Mouse (Mus musculus) left cerebral cortex, postnatal 14 days (tissue): ENCODE results near the gene Casd1. TPM values are rescaled to one million over a fixed set of nuclear protein-coding genes. Genes with fewer than 3 reads are reported as not detected.

Experiments used
- DNase-seq, 2 experiments: peaks; one replicate each; pipeline ENCODE4 v3.0.0; 2021 to 2022; ENCODE audit warnings: low spot score in 2 of 2, mixed read lengths in 1 of 2
- intact Hi-C: fragments of 180-260 bp; cut with DNase I; formaldehyde crosslinking; loops from one replicate; pipeline ENCODE4 v1.15.1; 2025
- long read RNA-seq, 2 experiments: library from polyadenylated mRNA; stranded (forward); transcript quantifications; one replicate each; pipeline ENCODE4 v2.0.0; 2021
- total RNA-seq, 2 experiments: library from RNA; stranded (reverse); gene quantifications; 2 replicates each; pipeline ENCODE4 v1.2.3; 2021

Casd1 gene
- 10 to 100 TPM; 49.3 to 51.7 TPM for total RNA-seq
- long read RNA-seq, experiment 1, transcript Casd1-201 (18 exons, 3,961 nt): major isoform, 37 of 49 reads
- long read RNA-seq, experiment 1, partial matches to known transcripts: 5 of 49 reads
- long read RNA-seq, experiment 1, other reads (novel, unspliced or antisense): 7 of 49 reads
- long read RNA-seq, experiment 2, transcript Casd1-201 (18 exons, 3,961 nt): major isoform, 34 of 43 reads
- long read RNA-seq, experiment 2, partial matches to known transcripts: 2 of 43 reads
- long read RNA-seq, experiment 2, other reads (novel, unspliced or antisense): 7 of 43 reads

- intact Hi-C loops: no loop called here
- DNase-seq: peak; percentile 39 to 58
Measured at GRCm38 (mm10) chr6:4600658-4601296, at the start of gene Casd1. Casd1 (plus strand) TSS chr6:4600839.

- DNase-seq: no peak
- intact Hi-C loops: loop anchor here (5.0 to 10.0 kb wide), 3 partner anchors 189 to 827 kb away; partner anchors contain the start of genes Asb4, Peg10 and Sgce
Measured at GRCm38 (mm10) chr6:4555366-4555765, 45.3 kb upstream of the Casd1 start.

- no peak for DNase-seq
- intact Hi-C loops: loop anchor here (5.0 to 10.0 kb wide), 3 partner anchors 188 to 825 kb away; partner anchors contain the start of genes Asb4, Peg10 and Sgce
Measured at GRCm38 (mm10) chr6:4557086-4557485, 43.6 kb upstream of the Casd1 start.

- DNase-seq: peak; percentile 61 to 67
- intact Hi-C loops: loop anchor here (5.0 to 10.0 kb wide), 3 partner anchors 187 to 825 kb away; partner anchors contain the start of genes Asb4, Peg10 and Sgce
Measured at GRCm38 (mm10) chr6:4557678-4558077, 43.0 kb upstream of the Casd1 start.

GRCm38 (mm10) chr6:4561156-4561555, 39.5 kb upstream of the Casd1 start:
- intact Hi-C loops: no loop called here
- DNase-seq: no peak

GRCm38 (mm10) chr6:4561621-4562020, 39.0 kb upstream of the Casd1 start:
- intact Hi-C loops: no loop called here
- no peak for DNase-seq

- intact Hi-C loops: no loop called here
- no peak for DNase-seq
Measured at GRCm38 (mm10) chr6:4562401-4562800, 38.2 kb upstream of the Casd1 start.

GRCm38 (mm10) chr6:4563477-4563876, 37.2 kb upstream of the Casd1 start:
- no peak for DNase-seq
- intact Hi-C loops: no loop called here

- no peak for DNase-seq
- intact Hi-C loops: no loop called here
Measured at GRCm38 (mm10) chr6:4570412-4570811, 30.2 kb upstream of the Casd1 start.

GRCm38 (mm10) chr6:4577756-4578155, 22.9 kb upstream of the Casd1 start:
- intact Hi-C loops: no loop called here
- peak in 1 of 2 experiments; percentile 42 for DNase-seq

- no peak for DNase-seq
- intact Hi-C loops: no loop called here
Measured at GRCm38 (mm10) chr6:4578343-4578742, 22.3 kb upstream of the Casd1 start.

- intact Hi-C loops: no loop called here
Measured at GRCm38 (mm10) chr6:4579620-4580019, 21.0 kb upstream of the Casd1 start.

GRCm38 (mm10) chr6:4583485-4583884, 17.2 kb upstream of the Casd1 start:
- no peak for DNase-seq
- intact Hi-C loops: no loop called here

More at GRCm38 (mm10) chr6:4579620-4580019, 21.0 kb upstream of the Casd1 start:
- no peak for DNase-seq

GRCm38 (mm10) chr6:4587946-4588345, 12.7 kb upstream of the Casd1 start:
- no peak for DNase-seq
- intact Hi-C loops: no loop called here

- no peak for DNase-seq
- intact Hi-C loops: no loop called here
Measured at GRCm38 (mm10) chr6:4588722-4589121, 11.9 kb upstream of the Casd1 start.

- intact Hi-C loops: no loop called here
- no peak for DNase-seq
Measured at GRCm38 (mm10) chr6:4590089-4590488, 10.6 kb upstream of the Casd1 start.

GRCm38 (mm10) chr6:4597711-4598110, 2.9 kb upstream of the Casd1 start:
- intact Hi-C loops: no loop called here
- DNase-seq: no peak

- DNase-seq: no peak
- intact Hi-C loops: no loop called here
Measured at GRCm38 (mm10) chr6:4600085-4600657, 468 bp upstream of the Casd1 start.

GRCm38 (mm10) chr6:4601297-4601931, 775 bp downstream of the Casd1 start:
- intact Hi-C loops: no loop called here
- DNase-seq: peak in 1 of 2 experiments; percentile 9

- no peak for DNase-seq
Measured at GRCm38 (mm10) chr6:4602012-4602411, 1.4 kb downstream of the Casd1 start.

More at GRCm38 (mm10) chr6:4602012-4602411, 1.4 kb downstream of the Casd1 start:
- intact Hi-C loops: no loop called here
